Mouse (Mus musculus) olfactory bulb, adult 2 months (tissue): Measurements from ENCODE around the gene Nit2.

ENCODE experiments used
- CTCF ChIP-seq: fragments of 200-500 bp; IDR thresholded peaks from 2 replicates; pipeline ENCODE4 v1.5.1; 2012; ENCODE audit warnings: low read depth, mild to moderate bottlenecking, low read length, moderate library complexity; ENCODE audit not compliant: insufficient read depth
- POLR2A ChIP-seq: fragments of 200-500 bp; IDR thresholded peaks from 2 replicates; pipeline ENCODE4 v1.6.1; 2012; ENCODE audit warnings: mild to moderate bottlenecking, low read depth, low read length, moderate library complexity; ENCODE audit not compliant: insufficient read depth

- no peak for TF ChIP-seq CTCF
- no peak for TF ChIP-seq POLR2A
These were observed 36.3 kb downstream of the Nit2 start for GRCm38 (mm10) chr16:57130752-57131400.
